Mouse (Mus musculus): ENCODE data around the gene Hmgn1.

GRCm38 (mm10) chr16:96080524-96080923, 47.0 kb downstream of the Hmgn1 start:
- TF ChIP-seq CTCF (IDR thresholded peaks at IDR 0.05; ENCODE audit: low read depth, low read length) (no peak), POLR2AphosphoS5 (IDR thresholded peaks at IDR 0.05; ENCODE audit: insufficient replicate concordance, low read depth, low read length) (no peak), GATA1 (IDR thresholded peaks at IDR 0.05; ENCODE audit: borderline replicate concordance, low read length) (no peak), GATA2 (IDR thresholded peaks at IDR 0.05; ENCODE audit: borderline replicate concordance, low read depth, low read length) (no peak)
